Mouse (Mus musculus) ES-E14 (cell line): ENCODE measurements around the gene Ap3d1. TPM values are rescaled to one million over a fixed set of nuclear protein-coding genes. Genes with fewer than 3 reads are reported as not detected.

Experiments used
- DNase-seq: peaks from one replicate; pipeline ENCODE4 v3.0.0-alpha.2; 2013; ENCODE audit warnings: low read depth, low spot score
- H3K27ac ChIP-seq: 2 replicates; pipeline ENCODE4 v1.5.1; 2012; ENCODE audit warnings: low read depth, mild to moderate bottlenecking, low read length, moderate library complexity, mixed read lengths; ENCODE audit not compliant: poor library complexity, insufficient read depth, severe bottlenecking
- H3K36me3 ChIP-seq: 2 replicates; pipeline ENCODE4 v1.6.1; 2012; ENCODE audit warnings: mild to moderate bottlenecking, low read length, moderate library complexity, mixed read lengths; ENCODE audit not compliant: control insufficient read depth, poor library complexity, insufficient read depth, severe bottlenecking
- H3K4me1 ChIP-seq, 2 experiments: fragments of 150-350 bp in 1 of 2; sonication (generic) in 1 of 2; 2 replicates each; pipeline ENCODE4 v1.6.1; 2012; ENCODE audit warnings: low read length in 2 of 2, mild to moderate bottlenecking in 1 of 2, mixed read lengths in 1 of 2; ENCODE audit not compliant: control insufficient read depth in 2 of 2, insufficient read depth in 2 of 2, poor library complexity in 1 of 2
- H3K4me3 ChIP-seq, 2 experiments: fragments of 150-350 bp in 1 of 2; sonication (generic) in 1 of 2; 2 replicates each; pipeline ENCODE4 v1.5.1; 2012; ENCODE audit warnings: low read length in 2 of 2, low read depth in 1 of 2, mild to moderate bottlenecking in 1 of 2, mixed read lengths in 1 of 2; ENCODE audit not compliant: insufficient read depth in 1 of 2, poor library complexity in 1 of 2, severe bottlenecking in 1 of 2
- H3K9ac ChIP-seq: 2 replicates; pipeline ENCODE4 v1.6.1; 2012; ENCODE audit warnings: low read depth, mild to moderate bottlenecking, low read length, mixed read lengths; ENCODE audit not compliant: poor library complexity, insufficient read depth, severe bottlenecking
- H3K9me3 ChIP-seq: fragments of 150-350 bp; sonication (generic); 2 replicates; pipeline ENCODE4 v1.6.1; 2012; ENCODE audit warnings: low read depth, mild to moderate bottlenecking, low read length; ENCODE audit not compliant: control insufficient read depth, insufficient read depth
- CHD2 ChIP-seq: IDR thresholded peaks from 2 replicates; pipeline ENCODE4 v1.6.1; 2014; ENCODE audit warnings: mild to moderate bottlenecking, low read depth, low read length, inconsistent platforms
- HCFC1 ChIP-seq: IDR thresholded peaks from 2 replicates; pipeline ENCODE4 v1.6.1; 2012; ENCODE audit warnings: low read length, inconsistent platforms, borderline replicate concordance; ENCODE audit not compliant: insufficient read depth
- MAFK ChIP-seq: IDR thresholded peaks from 2 replicates; pipeline ENCODE4 v1.6.1; 2014; ENCODE audit warnings: mild to moderate bottlenecking, low read depth, low read length, inconsistent platforms; ENCODE audit not compliant: insufficient read depth
- ZC3H11A ChIP-seq: IDR thresholded peaks from 2 replicates; pipeline ENCODE4 v1.6.1; 2012; ENCODE audit warnings: low read depth, mild to moderate bottlenecking, inconsistent platforms, low read length, borderline replicate concordance
- ZNF384 ChIP-seq: IDR thresholded peaks from 2 replicates; pipeline ENCODE4 v1.6.1; 2012; ENCODE audit warnings: low read depth, low read length, inconsistent platforms
- in situ Hi-C, 2 experiments: fragments of 600-800 bp; cut with MboI; formaldehyde crosslinking; loops; one replicate each; pipeline ENCODE4 v1.15.1; 2025; ENCODE audit warnings: low sequenced_read_pairs in 2 of 2, inconsistent platforms in 1 of 2; ENCODE audit not compliant: unreplicated experiment in 2 of 2
- total RNA-seq: library from RNA; depleted of rRNA; stranded (reverse); fragments of 300-350 nt; gene quantifications from 2 replicates; pipeline ENCODE4 v1.2.3, GENCODE M21; 2012

The Ap3d1 gene
- total RNA-seq, 1 experiment, result 74.8 TPM

DNA sequence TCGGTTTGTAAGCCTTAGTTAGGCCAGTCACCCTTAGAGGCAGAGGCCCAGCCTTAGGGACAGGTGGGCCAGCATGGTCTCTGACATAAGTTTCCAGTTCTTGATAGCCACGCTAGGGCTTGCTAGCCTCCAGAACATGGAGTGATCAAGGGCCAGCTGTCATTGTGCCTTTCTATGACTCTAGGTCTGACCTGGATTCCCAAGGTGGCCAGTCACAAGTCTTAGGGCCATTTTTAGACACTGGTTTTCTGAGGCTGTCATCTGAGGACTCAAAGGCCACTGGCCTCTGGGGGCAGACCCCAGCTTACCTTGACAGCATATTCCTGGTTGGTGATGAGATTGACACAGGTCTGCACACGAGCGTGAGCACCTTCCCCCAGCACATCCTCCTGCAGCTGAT is 70.8 kb downstream of the Ap3d1 start:
- TF ChIP-seq MAFK, result no peak
- no peak for TF ChIP-seq ZC3H11A
- TF ChIP-seq CHD2, result no peak
- no peak for TF ChIP-seq HCFC1
- TF ChIP-seq ZNF384, result no peak
- no peaks in the 10 kb centered on the region for H3K9me3 ChIP-seq
- no peak overlapping the region for H3K4me3 ChIP-seq
- DNase-seq, result no peak
- H3K36me3 ChIP-seq, result peaks cover 53% of the 10 kb centered on the region
- no peak overlapping the region for H3K9ac ChIP-seq
- in situ Hi-C loops, result no loop called here
- peaks cover 3 to 13% of the 10 kb centered on the region in 2 experiments; a peak in 3 of 4 replicates for H3K4me1 ChIP-seq
- no peak overlapping the region for H3K27ac ChIP-seq

DNA sequence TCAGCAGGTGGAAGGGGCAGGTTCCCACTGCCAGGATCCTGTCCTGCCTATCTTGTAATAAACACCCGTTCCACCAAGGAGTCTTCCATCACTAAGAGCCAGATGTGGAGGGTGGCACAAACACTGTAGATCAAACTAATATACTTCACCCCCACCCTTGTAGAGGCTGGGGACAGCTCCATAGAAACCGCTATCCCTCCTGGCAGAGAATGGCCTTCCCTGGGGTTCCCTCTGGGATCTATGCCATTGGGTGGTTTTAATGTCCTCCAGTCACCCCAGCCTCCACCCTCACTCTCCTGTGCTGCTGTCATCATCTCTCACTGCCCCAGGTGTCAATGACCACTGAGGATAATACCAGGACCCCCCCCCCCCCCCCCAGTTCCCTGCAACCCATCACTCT is 71.5 kb downstream of the Ap3d1 start:
- no peaks in the 10 kb centered on the region for H3K9me3 ChIP-seq
- no peak overlapping the region for H3K9ac ChIP-seq
- DNase-seq, result no peak
- in situ Hi-C loops, result no loop called here
- no peak overlapping the region for H3K27ac ChIP-seq
- H3K4me1 ChIP-seq, result peaks cover 3 to 19% of the 10 kb centered on the region in 2 experiments; a peak in 3 of 4 replicates
- no peak for TF ChIP-seq CHD2
- TF ChIP-seq MAFK, result no peak
- TF ChIP-seq HCFC1, result no peak
- no peak for TF ChIP-seq ZNF384
- TF ChIP-seq ZC3H11A, result no peak
- H3K4me3 ChIP-seq, result no peak overlapping the region
- peaks cover 53% of the 10 kb centered on the region for H3K36me3 ChIP-seq

DNA sequence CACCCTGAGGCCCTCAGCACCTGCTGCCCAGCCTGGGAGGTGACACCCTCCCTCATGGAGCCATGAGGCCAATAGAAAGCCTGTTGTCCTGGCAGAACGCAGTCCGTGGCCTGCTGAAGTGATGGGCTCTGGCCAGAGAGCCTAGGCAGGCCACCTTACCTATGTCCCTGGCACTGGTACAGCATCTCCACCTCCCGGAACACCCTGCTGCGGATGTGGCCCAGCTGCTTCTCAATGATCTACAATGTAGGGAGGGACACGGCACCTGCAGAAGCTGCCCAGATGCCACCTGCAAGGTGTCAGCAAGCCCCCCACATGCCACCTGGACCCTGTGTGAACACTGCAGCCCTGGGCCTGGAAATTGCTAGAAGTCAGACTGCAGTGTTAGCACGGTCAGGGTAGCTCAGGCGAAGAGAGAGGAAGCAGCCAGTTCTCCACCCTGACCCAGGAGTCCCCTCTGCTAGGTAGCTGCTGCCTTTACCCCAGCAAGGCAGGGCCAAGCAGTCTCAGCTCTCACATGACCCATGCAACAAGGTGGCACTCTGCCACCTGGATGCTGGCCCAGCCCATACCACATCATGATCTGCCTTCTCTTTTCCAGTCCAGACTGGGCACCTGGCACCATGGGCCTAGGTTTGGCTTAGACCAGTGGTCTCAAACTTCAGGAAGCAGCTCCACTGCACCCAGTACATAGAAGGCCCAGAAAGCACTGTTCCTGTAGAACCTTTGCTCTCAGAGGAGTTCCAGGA is 72.2 kb downstream of the Ap3d1 start:
- no peak overlapping the region for H3K4me3 ChIP-seq
- in situ Hi-C loops, result no loop called here
- H3K4me1 ChIP-seq, result peaks cover under 1 to 22% of the 10 kb centered on the region in 2 experiments; a peak in 3 of 4 replicates
- TF ChIP-seq CHD2, result no peak
- no peak for TF ChIP-seq MAFK
- H3K27ac ChIP-seq, result no peak overlapping the region
- H3K9me3 ChIP-seq, result no peaks in the 10 kb centered on the region
- H3K36me3 ChIP-seq, result peaks cover 53% of the 10 kb centered on the region
- DNase-seq, result no peak
- H3K9ac ChIP-seq, result no peak overlapping the region

DNA sequence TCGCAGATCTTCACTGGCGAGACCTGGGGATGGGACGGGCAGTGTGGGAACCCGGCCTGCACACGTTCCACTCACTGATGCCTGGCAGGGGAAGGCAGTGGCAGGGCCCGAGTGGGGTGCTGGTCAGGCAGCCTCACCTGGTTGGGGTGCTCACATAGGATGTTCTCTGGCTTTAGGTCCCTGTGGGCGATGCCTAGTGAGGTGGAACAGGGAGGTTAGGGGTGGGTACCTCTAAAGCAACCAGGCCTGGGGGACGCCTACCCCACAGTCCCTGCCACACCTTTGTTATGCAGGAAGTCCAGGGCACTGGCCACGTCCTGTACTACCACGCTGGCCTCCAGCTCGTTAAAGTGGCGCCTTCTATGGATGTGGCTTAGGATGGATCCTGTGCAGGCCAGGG is 73.0 kb downstream of the Ap3d1 start:
- no peak overlapping the region for H3K4me3 ChIP-seq
- H3K36me3 ChIP-seq, result peaks cover 52% of the 10 kb centered on the region
- H3K4me1 ChIP-seq, result peaks cover 0 to 16% of the 10 kb centered on the region in 2 experiments; a peak in 3 of 4 replicates
- DNase-seq, result no peak
- no peak overlapping the region for H3K27ac ChIP-seq
- H3K9me3 ChIP-seq, result no peaks in the 10 kb centered on the region
- TF ChIP-seq ZC3H11A (no peak), ZNF384 (no peak), CHD2 (no peak), MAFK (no peak), HCFC1 (no peak)
- H3K9ac ChIP-seq, result no peak overlapping the region
- in situ Hi-C loops, result no loop called here
